Mouse (Mus musculus): Measurements from ENCODE around the gene Zscan22. TPM values are rescaled to one million over a fixed set of nuclear protein-coding genes. Genes with fewer than 3 reads are reported as not detected.

The Zscan22 gene
- 9.0 and 15.9 TPM in 2 replicates for polyA plus RNA-seq (2012; rRNA removed)

DNA sequence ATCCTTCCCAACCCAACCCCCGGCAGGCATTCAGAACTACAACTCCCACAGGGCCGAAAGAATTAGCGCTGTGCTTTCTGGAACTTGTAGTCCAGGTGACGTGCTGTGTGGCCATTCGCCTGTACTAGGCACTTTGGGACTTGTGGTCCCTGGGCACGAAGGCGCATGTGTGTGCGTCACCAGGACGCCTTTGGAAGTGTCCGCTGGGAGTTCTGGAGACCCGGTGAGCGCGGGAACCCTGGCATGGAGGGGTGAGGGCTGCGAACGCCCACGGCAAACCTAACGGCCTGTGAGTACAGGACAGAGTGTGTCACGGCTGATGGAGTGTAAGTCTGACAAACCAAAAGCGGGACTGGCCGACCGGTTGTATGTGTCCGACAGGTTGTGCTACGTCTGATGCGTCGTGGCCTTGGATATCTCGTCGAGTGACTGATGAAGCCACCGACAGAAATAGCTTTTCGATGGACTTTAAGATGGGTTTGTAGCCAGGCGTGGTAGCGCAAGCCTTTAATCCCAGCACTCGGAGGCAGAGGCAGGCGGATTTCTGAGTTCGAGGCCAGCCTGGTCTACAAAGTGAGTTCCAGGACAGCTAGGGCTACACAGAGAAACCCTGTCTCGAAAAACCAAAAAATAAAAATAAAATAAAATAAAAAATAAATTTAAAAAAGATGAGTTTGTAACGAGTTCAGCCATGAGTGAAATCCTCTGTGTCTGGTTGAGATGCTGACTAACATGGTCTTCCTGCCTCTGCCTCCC is at the start of gene Zscan22:
TSS of gene Zscan22 (plus strand) at position 161 of the 756 bp plus-strand sequence.

GRCm38 (mm10) chr7:12880911-12881660 is 16.5 kb upstream of the Zscan22 start, which contains the start of gene Zfp128:
Gene Zfp128, plus strand, starts transcription at chr7:12881177.

DNA sequence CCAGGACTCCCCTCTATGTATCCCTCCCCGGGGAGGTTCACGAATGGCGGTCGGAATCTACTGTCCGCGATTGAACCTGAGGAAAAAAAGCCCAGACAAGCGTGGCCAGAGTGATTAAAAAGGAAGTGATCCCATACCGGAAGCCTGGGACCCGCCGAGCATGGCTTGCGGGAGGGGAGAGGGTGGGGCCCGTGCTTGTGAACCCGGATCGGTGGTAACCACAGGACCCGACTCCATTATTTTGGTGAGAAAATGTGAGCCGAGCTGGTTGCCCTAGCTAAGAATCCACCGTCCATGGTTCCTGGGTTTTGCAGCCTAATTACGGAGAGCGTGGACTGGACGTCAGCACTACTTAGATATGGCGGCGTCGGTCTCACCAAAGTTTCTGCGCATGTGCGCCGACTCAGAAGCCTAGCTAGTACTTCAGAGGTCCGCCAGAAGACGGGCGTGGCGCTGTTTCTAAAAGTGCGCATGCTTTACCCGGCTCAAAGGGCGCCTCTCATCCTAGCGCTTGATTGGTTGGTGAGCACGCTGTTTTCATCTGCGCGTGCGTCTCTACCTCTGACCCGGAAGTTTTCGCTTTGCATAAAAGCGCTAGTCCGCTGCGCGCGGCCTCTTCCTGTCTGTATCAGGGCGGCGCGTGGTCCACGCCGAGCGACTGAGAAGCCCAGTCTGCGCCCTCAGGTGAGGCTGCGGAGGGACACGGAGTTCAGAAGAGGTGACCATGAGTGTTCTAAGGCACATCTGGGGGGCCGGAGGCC is 24.3 kb downstream of the Zscan22 start, which contains the start of gene Rps5:
TSS of gene Rps5 (plus strand) at position 586 of the 761 bp plus-strand sequence.

DNA sequence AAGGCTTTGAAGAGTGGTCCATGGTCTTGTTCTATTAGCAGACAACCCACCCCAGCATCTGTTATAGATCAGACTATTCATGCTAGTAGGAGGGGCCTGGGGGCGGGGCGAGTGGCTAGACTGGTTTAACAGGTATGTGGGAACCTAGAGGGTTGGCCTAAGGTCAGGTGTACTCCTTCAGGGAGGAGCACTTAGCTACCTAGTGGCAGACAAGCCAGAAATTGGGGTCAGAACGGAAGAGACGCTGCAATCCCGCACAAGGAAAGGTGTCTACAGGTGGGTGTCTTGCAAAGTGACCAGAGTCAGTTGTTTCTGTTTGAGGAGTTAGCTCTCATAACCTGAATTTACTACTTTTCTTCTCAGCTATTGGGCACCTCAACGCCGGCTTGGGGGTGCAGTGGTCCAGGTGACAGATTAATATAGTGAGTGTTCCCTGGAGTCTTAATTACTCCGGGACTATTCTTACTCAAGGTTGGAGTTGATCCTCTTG is 29.6 kb downstream of the Zscan22 start, which contains the start of gene Rnf225:
TSS of gene Rnf225 (plus strand) at position 226 of the 490 bp plus-strand sequence.

Other genes with a start within 250 kb of the Zscan22 start
- not detected in 2 replicates for gene Vmn2r55, start 212.8 kb upstream of the Zscan22 start, polyA plus RNA-seq (2012; rRNA removed)
- gene Vmn2r56, start 162.8 kb upstream of the Zscan22 start, polyA plus RNA-seq (2012; rRNA removed): not detected in 2 replicates
- 12.9 and 14.8 TPM in 2 replicates for gene Zscan18, start 94.2 kb upstream of the Zscan22 start, polyA plus RNA-seq (2012; rRNA removed)
- gene Zfp329, start 79.0 kb upstream of the Zscan22 start, polyA plus RNA-seq (2012; rRNA removed): 22.0 and 24.9 TPM in 2 replicates
- gene Zfp110, start 63.1 kb upstream of the Zscan22 start, polyA plus RNA-seq (2012; rRNA removed): 12.5 and 13.9 TPM in 2 replicates
- 4.3 and 6.6 TPM in 2 replicates for gene Zfp128, start 16.6 kb upstream of the Zscan22 start, polyA plus RNA-seq (2012; rRNA removed)
- 1,933 and 2,968 TPM in 2 replicates for gene Rps5, start 24.5 kb downstream of the Zscan22 start, polyA plus RNA-seq (2012; rRNA removed)
- gene Rnf225, start 29.6 kb downstream of the Zscan22 start, polyA plus RNA-seq (2012; rRNA removed): 2.1 and 2.5 TPM in 2 replicates
- gene Zfp324, start 68.0 kb downstream of the Zscan22 start, polyA plus RNA-seq (2012; rRNA removed): 7.0 and 8.2 TPM in 2 replicates
- 11.3 and 12.6 TPM in 2 replicates for gene Zfp446, start 80.0 kb downstream of the Zscan22 start, polyA plus RNA-seq (2012; rRNA removed)
- 0.17 and 0.23 TPM in 2 replicates for gene Slc27a5, start 100.4 kb downstream of the Zscan22 start, polyA plus RNA-seq (2012; rRNA removed)
- 677 and 777 TPM in 2 replicates for gene Trim28, start 101.3 kb downstream of the Zscan22 start, polyA plus RNA-seq (2012; rRNA removed)
- gene Zbtb45, start 112.2 kb downstream of the Zscan22 start, polyA plus RNA-seq (2012; rRNA removed): 25.8 and 30.1 TPM in 2 replicates
- 137 and 237 TPM in 2 replicates for gene Chmp2a, start 137.0 kb downstream of the Zscan22 start, polyA plus RNA-seq (2012; rRNA removed)
- gene Ube2m, start 140.5 kb downstream of the Zscan22 start, polyA plus RNA-seq (2012; rRNA removed): 152 and 259 TPM in 2 replicates
- 4.1 and 5.6 TPM in 2 replicates for gene Mzf1, start 156.9 kb downstream of the Zscan22 start, polyA plus RNA-seq (2012; rRNA removed)
- not detected in 2 replicates for gene Vmn1r85, start 197.4 kb downstream of the Zscan22 start, polyA plus RNA-seq (2012; rRNA removed)
- not detected in 2 replicates for gene Vmn1r86, start 222.1 kb downstream of the Zscan22 start, polyA plus RNA-seq (2012; rRNA removed)
- not detected in 2 replicates for gene Vmn1r87, start 242.3 kb downstream of the Zscan22 start, polyA plus RNA-seq (2012; rRNA removed)